Mouse (Mus musculus) 3134 (cell line): ENCODE results near the gene Wdr46.

Experiments
- DNase-seq: peaks from one replicate; pipeline ENCODE4 v3.0.0-alpha.2; 2011; ENCODE audit warnings: low spot score; ENCODE audit not compliant: insufficient read length; ENCODE audit errors: extremely low read depth

Gene Wdr46

GRCm38 (mm10) chr17:33928251-33928947 lies 12.1 kb upstream of the Wdr46 start:
- DNase-seq = no peak

- peak; percentile 92 for DNase-seq
These were observed 10.8 kb upstream of the Wdr46 start, which contains the start of gene Rgl2 for GRCm38 (mm10) chr17:33929371-33930279. TSS of gene Rgl2 (plus strand) at chr17:33929543.

GRCm38 (mm10) chr17:33930280-33931158 lies 9.9 kb upstream of the Wdr46 start:
- DNase-seq = peak; percentile 65

- DNase-seq = no peak
These were observed 9.1 kb upstream of the Wdr46 start for GRCm38 (mm10) chr17:33931159-33931866.

GRCm38 (mm10) chr17:33931947-33932346 lies 8.5 kb upstream of the Wdr46 start:
- DNase-seq = no peak

GRCm38 (mm10) chr17:33932448-33932847 lies 8.0 kb upstream of the Wdr46 start:
- no peak for DNase-seq

GRCm38 (mm10) chr17:33932970-33933369 lies 7.5 kb upstream of the Wdr46 start:
- no peak for DNase-seq

GRCm38 (mm10) chr17:33935422-33936055 lies 4.9 kb upstream of the Wdr46 start:
- DNase-seq = no peak

- no peak for DNase-seq
These were observed 3.5 kb upstream of the Wdr46 start for GRCm38 (mm10) chr17:33936993-33937392.

- DNase-seq = no peak
These were observed 1.7 kb upstream of the Wdr46 start for GRCm38 (mm10) chr17:33938783-33939182.

GRCm38 (mm10) chr17:33940981-33941380 lies 521 bp downstream of the Wdr46 start:
- DNase-seq = peak; percentile 60

GRCm38 (mm10) chr17:33941381-33941780 lies 921 bp downstream of the Wdr46 start:
- no peak for DNase-seq

- DNase-seq = no peak
These were observed 3.0 kb downstream of the Wdr46 start for GRCm38 (mm10) chr17:33943454-33943853.

- no peak for DNase-seq
These were observed 7.1 kb downstream of the Wdr46 start for GRCm38 (mm10) chr17:33947430-33948089.

- no peak for DNase-seq
These were observed 7.8 kb downstream of the Wdr46 start for GRCm38 (mm10) chr17:33948090-33948904.

GRCm38 (mm10) chr17:33948905-33949537 lies 8.6 kb downstream of the Wdr46 start:
- no peak for DNase-seq

- DNase-seq = no peak
These were observed 9.7 kb downstream of the Wdr46 start for GRCm38 (mm10) chr17:33950131-33950625.
